Mouse (Mus musculus) fibroblast of lung, adult 2 months (primary cell): ENCODE data around the gene Otc.
A peak's percentile ranks its signal among the peaks of the same experiment; 100 is the strongest.

Experiments
- DNase-seq: peaks from one replicate; pipeline ENCODE4 v3.0.0-alpha.2; 2011; ENCODE audit warnings: low read depth

Gene Otc

GRCm38 (mm10) chrX:10251852-10252504 lies at the start of gene Otc:
Gene Otc (plus strand): TSS chrX:10252305.
- DNase-seq, result no peak

- DNase-seq, result no peak
Measured at GRCm38 (mm10) chrX:10205937-10206336, 46.2 kb upstream of the Otc start.

GRCm38 (mm10) chrX:10215972-10216371 lies 36.1 kb upstream of the Otc start:
- DNase-seq, result no peak

- peak; percentile 77 for DNase-seq
Measured at GRCm38 (mm10) chrX:10216410-10216949, 35.6 kb upstream of the Otc start, which contains the start of gene Rpgr. Gene Rpgr (minus strand): TSS chrX:10216920.

GRCm38 (mm10) chrX:10219281-10219680 lies 32.8 kb upstream of the Otc start:
- DNase-seq, result no peak

GRCm38 (mm10) chrX:10233051-10233450 lies 19.1 kb upstream of the Otc start:
- DNase-seq, result no peak

GRCm38 (mm10) chrX:10234617-10235016 lies 17.5 kb upstream of the Otc start:
- no peak for DNase-seq

GRCm38 (mm10) chrX:10239515-10239914 lies 12.6 kb upstream of the Otc start:
- no peak for DNase-seq

- DNase-seq, result no peak
Measured at GRCm38 (mm10) chrX:10243916-10244315, 8.2 kb upstream of the Otc start.

GRCm38 (mm10) chrX:10251357-10251756 lies 748 bp upstream of the Otc start:
- DNase-seq, result no peak

- no peak for DNase-seq
Measured at GRCm38 (mm10) chrX:10257774-10258173, 5.7 kb downstream of the Otc start.

GRCm38 (mm10) chrX:10258260-10258659 lies 6.2 kb downstream of the Otc start:
- no peak for DNase-seq

- DNase-seq, result no peak
Measured at GRCm38 (mm10) chrX:10268308-10268707, 16.2 kb downstream of the Otc start.

- DNase-seq, result no peak
Measured at GRCm38 (mm10) chrX:10268761-10269437, 16.8 kb downstream of the Otc start.

- DNase-seq, result no peak
Measured at GRCm38 (mm10) chrX:10297341-10297740, 45.2 kb downstream of the Otc start.

GRCm38 (mm10) chrX:10318176-10318575 lies 66.1 kb downstream of the Otc start:
- DNase-seq, result no peak

- peak; percentile 14 for DNase-seq
Measured at GRCm38 (mm10) chrX:10330246-10330645, 78.1 kb downstream of the Otc start.

GRCm38 (mm10) chrX:10331749-10332148 lies 79.6 kb downstream of the Otc start:
- no peak for DNase-seq

GRCm38 (mm10) chrX:10336816-10337215 lies 84.7 kb downstream of the Otc start:
- peak; percentile 27 for DNase-seq

- peak; percentile 47 for DNase-seq
Measured at GRCm38 (mm10) chrX:10355867-10356266, 103.8 kb downstream of the Otc start.
